Mouse (Mus musculus) hindbrain, postnatal 0 days (tissue): ENCODE measurements at regions not wholly inside any gene's neighbourhood (a gene's known extent, or its start where the extent isn't known, plus 50 kb on each side); places are given as distances from the start of the nearest gene placed in this dataset.

Experiments used
- ATAC-seq: fragments of 200-750 bp; cut with Nextera tagmentation; 2 replicates; pipeline ENCODE4 v1.8.0; 2017; ENCODE audit warnings: mild to moderate bottlenecking, moderate TSS enrichment, moderate library complexity
- DNase-seq: peaks from one replicate; pipeline ENCODE4 v3.0.0-alpha.2; 2015; ENCODE audit warnings: low spot score
- H3K27ac ChIP-seq: fragments of 300-500 bp; sonication (generic); 2 replicates; pipeline ENCODE4 v1.5.1; 2014; ENCODE audit warnings: mild to moderate bottlenecking
- H3K27me3 ChIP-seq: fragments of 300-500 bp; sonication (generic); 2 replicates; pipeline ENCODE4 v1.6.1; 2014; ENCODE audit warnings: low read length, mixed read lengths; ENCODE audit not compliant: insufficient read depth
- H3K36me3 ChIP-seq: fragments of 300-500 bp; sonication (generic); 2 replicates; pipeline ENCODE4 v1.6.1; 2014; ENCODE audit warnings: low read length, mixed read lengths; ENCODE audit not compliant: insufficient read depth
- H3K4me1 ChIP-seq: fragments of 300-500 bp; sonication (generic); 2 replicates; pipeline ENCODE4 v1.6.1; 2014; ENCODE audit warnings: antibody characterized with exemption, low read length, mixed read lengths; ENCODE audit not compliant: insufficient read depth
- H3K4me2 ChIP-seq: fragments of 300-500 bp; sonication (generic); 2 replicates; pipeline ENCODE4 v1.6.1; 2014; ENCODE audit warnings: low read depth, mild to moderate bottlenecking, low read length, moderate library complexity, mixed read lengths
- H3K4me3 ChIP-seq: fragments of 300-500 bp; sonication (generic); 2 replicates; pipeline ENCODE4 v1.5.1; 2014; ENCODE audit warnings: low read length
- H3K9ac ChIP-seq: fragments of 300-500 bp; sonication (generic); replicated peaks from 2 replicates; pipeline ENCODE4 v1.6.1; 2014; ENCODE audit warnings: mild to moderate bottlenecking, low read length, moderate library complexity, mixed read lengths
- H3K9me3 ChIP-seq: fragments of 300-500 bp; sonication (generic); 2 replicates; pipeline ENCODE4 v1.6.1; 2016; ENCODE audit warnings: low read length, mixed read lengths
- CTCF ChIP-seq: IDR thresholded peaks from 2 replicates; pipeline ENCODE4 v1.5.1; 2016; ENCODE audit warnings: antibody characterized with exemption, control low read depth, low read depth
- WGBS: fragments of 180-500 bp; shearing (Covaris S2); extraction: QIAGEN DNeasy Blood & Tissue Kit; methylation state at CpG from one replicate; pipeline ENCODE4 v1.1.7; 2014; 5-methylcytosine and 5-hydroxymethylcytosine counted together

DNA sequence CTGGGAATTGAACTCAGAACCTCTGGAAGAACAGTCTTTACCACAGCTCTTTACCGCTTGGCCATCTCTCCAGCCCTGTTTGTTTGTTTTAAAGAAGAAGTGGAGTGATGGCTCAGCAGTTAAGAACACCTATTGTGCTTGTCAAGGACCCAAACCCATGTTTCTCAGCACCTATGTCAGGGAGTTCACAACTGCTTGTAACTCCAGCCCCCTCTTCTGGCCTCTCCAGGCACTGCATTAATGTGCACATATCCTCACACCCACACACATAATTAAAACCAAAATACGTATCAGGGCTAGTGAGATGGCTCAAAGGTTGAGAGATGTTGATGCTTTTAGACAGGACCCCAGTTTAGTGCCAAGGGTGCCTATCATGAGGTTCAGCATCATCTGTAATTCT, 87.6 kb upstream of the Hand1 start:
- Histone ChIP-seq H3K4me2 (no peak overlapping the region), H3K27me3 (no peaks in the 10 kb centered on the region), H3K4me3 (no peak overlapping the region), H3K36me3 (no peaks in the 10 kb centered on the region), H3K9me3 (no peaks in the 10 kb centered on the region), H3K4me1 (no peaks in the 10 kb centered on the region), H3K27ac (no peak overlapping the region), H3K9ac (no peak overlapping the region)
- no peak for TF ChIP-seq CTCF
- no peak for ATAC-seq
- no peak for DNase-seq
- 80% methylated on average over 2 of the region's 2 CpGs for WGBS

DNA sequence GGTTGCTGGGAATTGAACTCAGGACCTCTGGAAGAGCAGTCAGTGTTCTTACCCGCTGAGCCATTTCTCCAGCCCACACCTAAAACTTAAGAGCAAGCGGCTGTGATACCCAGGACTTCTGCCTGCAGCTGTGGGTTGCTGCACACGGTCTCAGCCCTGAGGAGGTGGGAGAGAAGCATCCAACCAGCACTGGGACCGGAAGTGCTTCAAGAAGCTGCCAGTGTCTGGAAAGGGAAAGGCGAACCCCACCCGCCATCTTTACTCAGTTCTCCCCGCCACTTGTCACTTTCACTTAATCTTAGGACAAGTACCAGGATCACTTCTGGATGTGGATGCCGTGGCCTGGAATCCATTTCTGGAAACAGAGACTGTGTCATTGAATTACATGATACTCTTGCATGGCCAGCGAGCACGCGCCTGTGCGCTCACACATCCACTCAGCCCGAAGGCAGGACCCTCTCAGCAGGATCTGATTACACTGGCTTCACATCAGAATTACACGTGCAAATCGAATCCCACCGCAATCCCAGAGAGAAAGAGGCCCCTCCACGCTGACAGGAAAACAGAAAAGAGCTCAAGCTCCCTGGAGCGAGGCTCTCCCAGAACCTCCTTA, 85.9 kb upstream of the Hand1 start:
- ATAC-seq = no peak
- H3K4me1 ChIP-seq = no peaks in the 10 kb centered on the region
- H3K27ac ChIP-seq = no peak overlapping the region
- H3K36me3 ChIP-seq = no peaks in the 10 kb centered on the region
- no peak overlapping the region for H3K4me2 ChIP-seq
- WGBS = 83% methylated on average over 18 of the region's 18 CpGs
- H3K4me3 ChIP-seq = no peak overlapping the region
- H3K9ac ChIP-seq = no peak overlapping the region
- TF ChIP-seq CTCF = no peak
- no peaks in the 10 kb centered on the region for H3K9me3 ChIP-seq
- H3K27me3 ChIP-seq = no peaks in the 10 kb centered on the region
- no peak for DNase-seq

DNA sequence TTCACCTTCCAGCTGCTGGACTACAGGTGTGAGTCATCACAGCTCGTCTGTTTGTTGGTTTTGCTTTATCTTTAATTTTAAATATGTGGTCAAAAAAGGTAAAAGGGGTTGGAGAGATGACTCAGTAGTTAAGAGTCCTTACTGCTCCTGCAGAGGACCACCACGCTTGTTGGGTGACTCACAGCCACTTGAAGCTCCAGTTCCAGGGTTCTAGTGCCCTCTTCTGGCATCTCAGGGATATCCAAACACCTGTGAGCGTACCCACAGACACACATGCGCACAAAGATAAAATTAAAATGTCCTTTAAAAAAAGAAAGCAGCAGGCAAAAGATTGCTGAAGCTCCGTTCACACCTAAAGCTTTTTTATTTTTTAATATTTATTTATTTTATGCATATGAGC, 85.4 kb upstream of the Hand1 start:
- DNase-seq (no peak), ATAC-seq (no peak)
- no peaks in the 10 kb centered on the region for H3K4me1 ChIP-seq
- no peak overlapping the region for H3K27ac ChIP-seq
- H3K9me3 ChIP-seq = no peaks in the 10 kb centered on the region
- H3K9ac ChIP-seq = no peak overlapping the region
- no peaks in the 10 kb centered on the region for H3K36me3 ChIP-seq
- WGBS = 64% methylated on average over 5 of the region's 5 CpGs
- no peak overlapping the region for H3K4me2 ChIP-seq
- TF ChIP-seq CTCF = no peak
- H3K27me3 ChIP-seq = no peaks in the 10 kb centered on the region
- no peak overlapping the region for H3K4me3 ChIP-seq

DNA sequence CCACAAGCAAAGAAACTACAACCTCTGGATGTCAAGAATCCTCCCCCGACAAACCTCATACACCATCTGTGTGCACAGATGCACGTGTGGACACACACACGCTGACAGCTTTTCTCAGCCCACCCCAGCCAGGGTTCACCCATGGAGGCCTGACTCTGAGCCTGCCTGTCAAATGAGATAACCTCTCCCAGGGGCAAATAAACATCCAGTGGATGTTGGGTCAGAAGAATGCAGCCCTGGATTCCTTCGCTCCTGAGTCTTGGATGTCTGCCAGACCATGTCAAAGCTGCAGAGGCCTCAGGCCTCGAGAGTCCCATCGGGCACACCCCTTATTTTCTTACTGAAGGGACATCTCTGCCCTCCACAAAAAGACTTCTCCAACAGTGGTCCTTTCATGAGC, 83.4 kb upstream of the Hand1 start:
- H3K36me3 ChIP-seq = no peaks in the 10 kb centered on the region
- H3K4me1 ChIP-seq = no peaks in the 10 kb centered on the region
- 46% methylated on average over 6 of the region's 6 CpGs for WGBS
- H3K9ac ChIP-seq = no peak overlapping the region
- DNase-seq = no peak
- no peak overlapping the region for H3K27ac ChIP-seq
- TF ChIP-seq CTCF = no peak
- H3K4me2 ChIP-seq = no peak overlapping the region
- no peak overlapping the region for H3K4me3 ChIP-seq
- no peaks in the 10 kb centered on the region for H3K27me3 ChIP-seq
- ATAC-seq = no peak
- no peaks in the 10 kb centered on the region for H3K9me3 ChIP-seq

DNA sequence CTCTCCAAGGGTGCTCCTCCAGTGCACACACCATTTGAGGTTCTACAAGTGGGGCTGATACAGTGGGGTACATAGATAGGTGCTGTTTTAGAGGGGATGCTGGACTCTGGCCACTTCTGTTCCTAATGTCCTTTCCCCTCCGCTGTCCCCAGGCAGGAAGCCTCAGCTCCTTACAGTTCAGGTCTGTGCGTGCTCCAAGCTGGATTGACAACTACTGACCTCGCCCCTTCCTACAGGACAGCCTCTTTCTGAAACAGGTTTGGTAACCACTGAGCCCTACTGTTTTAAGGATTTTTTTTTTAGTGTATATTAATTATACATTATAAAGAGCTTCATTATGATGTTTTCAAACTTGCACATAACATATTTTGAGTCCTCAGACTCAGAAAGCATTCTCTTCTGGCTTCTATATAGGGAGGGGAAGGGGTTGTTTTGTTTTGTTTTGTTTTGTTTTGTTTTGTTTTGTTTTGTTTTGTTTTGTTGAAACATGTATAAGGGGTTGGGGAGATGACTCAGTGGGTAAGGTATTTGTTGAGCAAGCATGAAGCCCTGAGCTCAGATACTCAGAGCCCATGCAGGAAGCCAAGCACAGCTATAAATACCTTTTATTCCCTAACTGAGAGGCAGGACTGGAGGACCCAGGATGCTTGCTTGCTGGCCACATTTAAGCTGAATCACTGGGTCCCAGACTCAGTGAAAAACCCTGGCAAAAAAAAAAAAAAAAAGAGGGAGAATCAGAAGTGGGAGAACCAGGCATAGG, 81.4 kb upstream of the Hand1 start:
- H3K9ac ChIP-seq = no peak overlapping the region
- no peaks in the 10 kb centered on the region for H3K4me1 ChIP-seq
- TF ChIP-seq CTCF = no peak
- ATAC-seq (no peak), DNase-seq (no peak)
- H3K4me3 ChIP-seq = no peak overlapping the region
- no peaks in the 10 kb centered on the region for H3K9me3 ChIP-seq
- no peak overlapping the region for H3K4me2 ChIP-seq
- no peaks in the 10 kb centered on the region for H3K36me3 ChIP-seq
- WGBS = 74% methylated on average over 3 of the region's 3 CpGs
- no peaks in the 10 kb centered on the region for H3K27me3 ChIP-seq
- no peak overlapping the region for H3K27ac ChIP-seq

DNA sequence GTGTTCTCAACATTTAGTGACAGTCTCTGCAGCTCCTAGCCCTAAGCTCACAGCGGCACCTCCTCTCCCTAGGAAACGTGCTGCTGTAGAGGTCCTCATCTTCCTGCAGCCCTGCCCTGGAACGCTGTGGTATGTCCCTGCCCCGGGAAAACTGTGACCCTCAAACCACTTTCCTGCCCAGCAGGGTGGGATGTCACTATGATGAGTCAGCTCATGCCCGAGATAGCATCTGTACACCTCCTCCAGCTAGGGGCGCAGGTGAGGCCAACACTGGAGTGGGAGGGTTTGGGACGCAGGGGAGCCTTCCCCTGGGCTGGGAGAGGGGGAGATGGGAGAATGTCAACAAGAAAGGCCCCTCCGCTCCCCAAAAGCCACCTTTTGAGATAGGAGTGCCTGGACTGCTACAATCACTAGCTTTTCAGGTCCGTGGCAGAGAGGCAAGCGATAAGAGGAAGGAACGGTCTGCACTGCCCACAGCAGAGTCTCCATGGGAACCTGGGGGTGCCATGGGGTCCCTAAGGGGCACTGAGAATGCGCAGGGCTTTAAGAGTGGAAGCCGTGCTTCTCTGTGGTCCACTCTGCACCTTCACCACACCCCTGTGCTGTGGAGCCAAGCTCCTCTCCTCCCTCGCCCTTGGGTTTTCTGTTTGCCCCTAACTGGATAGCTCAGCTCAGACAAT, 80.5 kb upstream of the Hand1 start:
- H3K4me3 ChIP-seq = no peak overlapping the region
- DNase-seq = no peak
- H3K9me3 ChIP-seq = no peaks in the 10 kb centered on the region
- ATAC-seq = no peak
- WGBS = 54% methylated on average over 14 of the region's 14 CpGs
- H3K36me3 ChIP-seq = no peaks in the 10 kb centered on the region
- no peak overlapping the region for H3K27ac ChIP-seq
- TF ChIP-seq CTCF = no peak
- H3K4me2 ChIP-seq = no peak overlapping the region
- H3K4me1 ChIP-seq = no peaks in the 10 kb centered on the region
- no peak overlapping the region for H3K9ac ChIP-seq
- H3K27me3 ChIP-seq = no peaks in the 10 kb centered on the region
